Mouse (Mus musculus) CD8-positive naive resting alpha-beta T cell, adult 2 months (primary cell): ENCODE results near the gene Vstm2l.

ENCODE experiments used
- DNase-seq, 2 experiments: peaks; one replicate each; pipeline ENCODE4 v3.0.0; 2022; ENCODE audit warnings: low read depth in 2 of 2, low spot score in 2 of 2

Gene Vstm2l

GRCm38 (mm10) chr2:157927815-157928214 lies 13.4 kb downstream of the Vstm2l start:
- no peak for DNase-seq

GRCm38 (mm10) chr2:157932655-157933054 lies 18.2 kb downstream of the Vstm2l start:
- DNase-seq: no peak

- DNase-seq: no peak
These were observed 21.2 kb downstream of the Vstm2l start for GRCm38 (mm10) chr2:157935444-157936171.

- no peak for DNase-seq
These were observed 22.2 kb downstream of the Vstm2l start for GRCm38 (mm10) chr2:157936676-157937075.

GRCm38 (mm10) chr2:157940586-157941185 lies 26.2 kb downstream of the Vstm2l start:
- DNase-seq: no peak

DNA sequence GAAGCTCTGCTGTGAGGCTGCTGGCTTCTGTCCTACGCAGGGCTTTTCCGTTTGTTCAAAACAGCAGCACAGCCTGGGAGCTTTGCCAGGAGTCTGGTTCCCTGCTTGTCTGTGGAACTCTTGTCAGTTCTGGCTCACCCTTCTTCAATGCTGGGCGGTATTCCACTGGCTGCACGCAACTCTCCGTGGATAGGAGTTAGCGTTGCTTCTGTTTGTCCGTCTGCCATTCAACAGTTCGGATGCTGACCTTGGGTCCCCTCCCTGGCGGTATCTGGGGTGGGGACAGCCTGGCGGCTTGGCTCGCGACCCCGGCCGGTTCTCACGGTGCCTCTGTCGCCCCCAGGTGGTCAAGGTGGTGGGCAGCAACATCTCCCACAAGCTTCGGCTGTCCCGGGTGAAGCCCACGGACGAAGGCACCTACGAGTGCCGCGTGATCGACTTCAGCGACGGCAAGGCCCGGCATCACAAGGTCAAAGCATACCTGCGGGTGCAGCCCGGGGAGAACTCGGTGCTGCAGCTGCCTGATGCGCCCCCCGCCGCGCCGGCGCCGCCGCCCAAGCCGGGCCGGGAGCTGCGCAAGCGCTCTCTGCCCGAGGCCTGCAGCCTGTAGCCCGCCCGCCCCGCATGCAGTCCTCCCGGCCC lies 29.2 kb downstream of the Vstm2l start:
- peak in 1 of 2 experiments; percentile 16 for DNase-seq

GRCm38 (mm10) chr2:157944156-157944893 lies 29.9 kb downstream of the Vstm2l start:
- no peak for DNase-seq

DNA sequence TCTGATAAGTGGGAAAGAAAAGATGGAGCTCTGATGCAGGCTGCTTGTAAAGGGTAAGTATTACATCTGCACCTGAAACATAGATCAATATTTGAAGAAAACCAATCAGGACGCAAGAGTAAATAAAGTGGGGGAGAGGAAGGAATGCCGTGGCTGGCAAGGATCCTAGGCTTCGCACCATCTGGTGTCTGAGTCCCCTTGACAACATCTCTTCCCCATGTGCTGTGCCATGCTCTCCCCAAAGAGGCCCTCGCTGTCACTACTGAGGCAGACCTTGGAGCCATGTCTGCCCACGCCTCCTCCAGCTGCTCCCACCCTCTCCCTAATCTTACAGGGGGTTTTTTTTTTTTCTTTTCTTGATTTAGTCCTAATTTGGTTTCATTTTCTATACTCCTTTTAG lies 39.5 kb downstream of the Vstm2l start:
- DNase-seq: no peak

GRCm38 (mm10) chr2:157957707-157958108 lies 43.3 kb downstream of the Vstm2l start:
- DNase-seq: no peak

GRCm38 (mm10) chr2:157967856-157968255 lies 53.4 kb downstream of the Vstm2l start:
- DNase-seq: no peak

DNA sequence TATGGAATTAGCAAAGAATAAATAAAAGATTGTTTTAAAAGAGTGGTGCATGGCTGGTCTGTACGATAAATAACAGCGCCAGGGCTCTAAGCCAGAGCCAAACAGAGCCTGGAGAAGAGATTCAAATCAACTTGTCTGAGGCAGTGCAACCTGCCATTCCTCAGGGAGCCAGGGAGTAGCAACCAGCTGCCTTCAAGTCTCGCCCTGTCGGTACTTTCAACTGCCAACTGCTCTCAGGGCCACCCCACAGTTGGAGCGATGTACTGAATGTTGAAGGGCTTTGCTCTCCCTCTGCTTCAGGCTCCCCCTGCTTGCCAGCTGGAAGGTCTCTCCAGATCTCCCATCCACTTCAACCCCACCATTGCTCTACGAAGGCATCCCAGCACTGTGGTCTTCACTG lies 55.7 kb downstream of the Vstm2l start:
- no peak for DNase-seq

DNA sequence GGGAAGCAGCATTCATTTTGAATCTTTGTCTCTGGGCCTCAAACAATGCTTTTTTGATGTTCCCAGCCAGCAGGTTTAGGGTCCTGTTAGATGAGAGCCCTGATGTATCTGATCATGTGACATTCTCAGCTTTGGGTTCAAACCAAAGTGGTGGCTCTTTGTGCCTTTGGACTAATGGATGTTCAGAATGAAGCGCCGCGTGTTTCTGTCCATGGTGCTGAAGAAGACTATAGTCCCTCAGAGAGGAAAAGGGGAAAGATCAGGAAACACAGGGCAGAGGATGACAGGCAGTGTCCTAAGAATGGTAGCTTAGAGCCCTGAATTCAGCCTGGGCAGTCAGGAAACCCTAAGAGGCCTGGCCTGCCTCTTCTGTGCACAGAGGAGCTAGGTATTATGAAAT lies 56.2 kb downstream of the Vstm2l start:
- DNase-seq: no peak

- DNase-seq: no peak
These were observed 60.4 kb downstream of the Vstm2l start for GRCm38 (mm10) chr2:157974604-157975501.

- no peak for DNase-seq
These were observed 61.1 kb downstream of the Vstm2l start for GRCm38 (mm10) chr2:157975595-157975994.

DNA sequence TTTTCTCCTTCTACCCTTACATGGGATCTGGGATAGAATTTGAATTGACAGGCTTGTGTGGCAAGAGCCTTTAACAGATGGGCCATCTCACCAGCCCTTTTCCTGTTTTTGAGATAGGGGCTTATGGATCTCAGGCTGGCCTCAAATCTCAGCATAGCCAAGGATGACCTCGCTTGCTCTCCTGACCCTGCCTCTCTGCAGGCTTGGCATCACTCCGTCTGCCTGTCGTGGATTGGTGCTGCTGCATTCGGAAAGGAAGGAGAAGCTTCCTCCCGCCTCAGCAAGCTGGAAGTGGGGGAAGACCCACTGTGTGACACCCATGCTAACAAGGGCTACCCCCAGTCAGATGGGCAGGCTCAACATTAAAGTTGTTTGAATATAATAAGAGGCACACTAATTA lies 64.8 kb downstream of the Vstm2l start:
- no peak for DNase-seq

GRCm38 (mm10) chr2:157982727-157983126 lies 68.3 kb downstream of the Vstm2l start:
- no peak for DNase-seq

- no peak for DNase-seq
These were observed 68.8 kb downstream of the Vstm2l start for GRCm38 (mm10) chr2:157983276-157983675.

DNA sequence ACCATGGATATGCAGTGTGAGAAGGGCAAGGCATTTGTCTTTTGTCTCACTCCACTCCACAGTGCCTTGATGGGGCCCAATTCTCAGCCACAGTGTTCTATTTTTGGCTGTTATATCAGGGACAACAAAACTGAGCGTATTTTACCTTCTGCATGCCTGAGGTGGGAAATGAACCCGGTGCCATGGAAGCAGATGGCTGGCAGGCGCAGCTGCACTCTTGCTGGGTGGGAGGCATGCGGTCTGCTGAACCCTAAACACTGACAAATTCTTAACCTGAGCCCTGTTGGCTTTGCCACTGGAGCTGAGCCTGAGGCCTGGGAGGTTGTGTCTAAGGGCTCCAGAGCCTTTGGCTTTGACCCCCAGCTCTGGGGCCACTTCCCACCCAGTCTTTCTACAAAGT lies 71.2 kb downstream of the Vstm2l start:
- no peak for DNase-seq

DNA sequence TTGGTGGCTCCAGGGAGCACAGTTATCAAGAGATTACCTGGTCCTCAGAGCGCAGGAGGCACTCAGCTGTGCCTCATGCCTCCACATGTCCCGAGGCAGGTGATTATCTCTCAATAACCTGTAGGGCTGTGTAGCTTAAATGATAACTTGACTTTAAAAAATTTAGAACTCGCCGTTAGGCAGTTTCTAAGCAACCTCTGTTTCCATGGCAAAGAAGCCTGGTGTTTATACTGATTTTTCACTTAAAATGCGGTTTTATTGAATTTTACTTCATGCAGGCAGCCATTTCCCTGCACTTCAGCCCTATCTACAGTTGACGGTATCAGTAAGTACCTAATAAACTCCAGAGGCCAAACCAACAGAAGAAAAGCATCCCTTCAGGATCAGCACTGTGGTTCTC lies 71.8 kb downstream of the Vstm2l start:
- DNase-seq: no peak

GRCm38 (mm10) chr2:157988416-157989190 lies 74.2 kb downstream of the Vstm2l start:
- DNase-seq: no peak
